Mouse (Mus musculus): ENCODE data around the gene Mical3. TPM values are rescaled to one million over a fixed set of nuclear protein-coding genes. Genes with fewer than 3 reads are reported as not detected.

Mical3 gene
- total RNA-seq, 4 experiments from 2014 or later, result 55.7 to 68.0 (median 57.4) TPM

DNA sequence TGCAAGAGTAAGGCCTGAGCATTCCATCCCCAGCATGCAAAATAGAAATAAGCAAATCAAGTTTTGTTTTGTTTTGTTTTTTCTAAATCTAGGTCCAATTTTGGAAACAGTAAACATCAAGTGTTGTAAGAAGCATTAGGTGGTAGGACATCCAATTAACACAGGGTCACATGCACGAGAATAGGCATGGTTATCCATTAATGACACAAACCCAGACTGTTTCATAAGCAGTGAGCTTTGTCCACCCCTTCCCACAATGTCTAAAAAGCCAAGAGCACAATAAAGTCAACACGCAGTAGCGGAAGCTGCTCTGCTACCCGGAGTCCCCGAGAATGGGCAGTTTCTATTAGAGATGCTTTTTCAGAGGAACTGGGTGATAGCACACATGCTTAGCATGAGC, 225.7 kb downstream of the Mical3 start:
- DNase-seq (ENCODE audit: low spot score in 2 of 2), result no peak

DNA sequence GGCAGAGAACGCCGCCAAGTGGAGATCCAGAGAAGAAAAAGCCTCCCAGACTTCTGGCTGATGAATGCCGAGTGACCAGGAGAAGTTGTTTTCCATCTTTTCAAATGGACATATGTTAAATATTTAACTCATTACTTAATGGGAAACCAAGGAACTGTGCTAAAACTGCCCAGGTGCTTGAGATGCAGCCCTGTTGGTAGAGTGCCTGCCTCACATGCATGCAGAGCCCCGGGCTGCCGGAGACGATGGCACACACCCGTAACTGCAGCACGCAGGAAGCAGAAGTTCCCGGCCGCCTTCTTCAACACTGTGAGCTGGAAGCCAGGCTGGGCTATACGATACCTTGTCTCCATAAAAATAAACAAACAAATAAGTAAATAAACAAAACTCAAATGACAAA, 226.8 kb downstream of the Mical3 start:
- no peak for DNase-seq (ENCODE audit: low spot score in 2 of 2)

DNA sequence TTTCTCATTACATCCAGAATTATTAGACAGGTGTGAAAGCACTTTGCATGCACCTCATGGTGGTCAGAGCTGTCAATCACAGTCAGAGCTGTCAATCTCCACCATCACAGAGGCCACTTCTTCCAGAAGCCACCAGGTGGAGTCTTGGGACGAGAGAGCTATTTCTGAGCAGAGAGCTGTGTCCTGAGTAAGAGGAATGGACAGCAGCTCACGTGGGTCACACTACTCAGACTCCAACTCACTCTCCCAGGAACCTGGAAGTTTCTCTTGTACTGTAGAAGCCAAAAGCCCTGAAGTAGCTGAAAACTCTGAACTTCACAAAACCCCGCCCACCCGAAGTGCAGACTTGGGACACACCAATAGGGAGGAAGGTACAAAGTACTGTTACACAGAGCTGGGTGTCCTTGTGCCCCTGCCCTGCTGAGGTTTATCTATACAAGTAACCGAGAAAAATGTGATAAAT, 227.3 kb downstream of the Mical3 start:
- peak in 1 of 2 experiments; percentile 27 for DNase-seq (ENCODE audit: low spot score in 2 of 2)

DNA sequence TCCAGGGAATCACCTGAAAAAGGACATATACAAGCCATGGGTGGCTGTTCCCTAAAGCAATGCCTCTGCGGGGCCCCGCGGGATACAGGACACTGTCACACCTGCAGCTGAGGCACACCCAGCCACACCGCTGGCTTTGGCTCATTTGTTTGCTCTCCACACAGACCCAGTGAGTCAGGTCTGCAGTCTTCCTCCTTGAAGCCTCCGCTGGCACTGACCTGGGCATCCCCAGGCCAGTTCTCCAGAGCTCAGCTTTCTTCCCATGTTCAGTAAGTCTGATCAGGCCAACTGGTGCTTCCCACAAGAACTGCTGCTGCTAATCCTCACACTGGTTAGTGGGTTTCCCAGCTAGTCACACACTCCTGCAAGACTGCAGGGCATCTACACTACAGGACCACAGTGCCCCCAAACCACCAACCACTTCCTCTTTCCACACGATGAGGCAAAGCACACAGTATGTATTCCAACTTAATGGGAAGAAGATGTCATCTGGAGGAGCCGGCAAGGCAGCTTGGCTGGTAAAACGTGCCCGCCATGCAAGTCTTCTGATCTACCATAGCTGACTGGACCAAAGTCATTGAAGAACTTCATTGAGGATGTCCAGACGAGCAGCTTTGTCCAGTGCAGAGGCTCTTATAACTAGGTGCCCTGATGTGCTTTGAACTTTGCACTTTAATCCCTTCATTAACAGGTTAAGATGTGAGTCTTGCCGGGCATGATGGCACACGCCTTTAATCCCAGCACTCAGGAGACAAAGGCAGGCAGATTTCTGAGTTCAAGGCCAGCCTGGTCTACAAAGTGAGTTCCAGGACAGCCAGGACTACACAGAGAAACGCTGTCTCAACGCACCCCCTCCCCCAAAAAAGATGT, 228.8 kb downstream of the Mical3 start:
- no peak for DNase-seq (ENCODE audit: low spot score in 2 of 2)

DNA sequence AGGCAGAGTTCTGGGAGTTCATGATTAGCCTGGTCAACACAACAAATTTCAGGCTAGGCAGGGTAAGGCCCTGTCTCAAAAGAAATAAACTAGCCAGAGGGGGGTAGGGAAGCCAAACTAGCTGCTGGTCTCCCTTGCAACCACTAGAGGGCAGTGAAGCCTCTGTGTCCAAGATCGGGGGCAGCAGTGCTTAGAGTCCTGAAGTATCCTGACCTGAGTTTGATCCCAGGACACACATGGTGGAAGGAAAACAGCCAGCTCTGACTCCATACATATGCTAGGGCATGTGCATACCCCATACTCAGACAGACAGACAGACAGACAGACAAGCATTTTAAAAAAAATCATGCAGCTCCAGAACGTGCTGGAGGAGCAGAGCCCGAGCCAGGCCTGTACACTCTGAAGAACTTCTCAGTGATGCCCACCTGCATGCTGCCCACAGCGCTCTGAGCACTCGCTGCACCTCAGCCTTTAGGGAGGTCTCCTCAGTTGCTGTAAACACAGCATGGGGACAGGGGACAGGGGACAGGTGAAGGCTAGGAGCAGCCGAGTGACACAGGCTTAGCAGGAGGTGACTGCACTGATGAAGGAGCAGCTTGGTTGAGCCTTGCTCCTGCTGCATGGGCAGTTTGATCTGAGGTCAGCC, 232.5 kb downstream of the Mical3 start:
- no peak for DNase-seq (ENCODE audit: low spot score in 2 of 2)

DNA sequence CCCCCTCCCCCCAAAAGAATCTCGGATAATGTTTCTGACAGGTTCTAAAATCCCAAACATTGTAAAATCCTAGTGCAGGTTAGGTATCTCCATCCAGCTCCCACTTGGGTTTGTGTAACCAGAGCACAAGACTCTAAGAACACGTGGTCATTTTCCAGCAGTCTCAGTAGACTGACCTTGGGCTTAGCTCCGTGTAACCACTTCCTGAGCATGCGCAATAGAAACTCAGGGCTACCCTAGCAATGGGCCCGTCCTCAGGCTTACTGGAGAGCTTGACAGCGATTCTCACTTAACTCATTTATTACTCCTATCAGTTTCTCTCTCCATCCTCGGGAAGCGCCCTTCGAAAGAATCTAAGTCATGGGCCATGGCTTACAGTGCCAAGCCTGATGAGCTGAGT, 236.3 kb downstream of the Mical3 start:
- no peak for DNase-seq (ENCODE audit: low spot score in 2 of 2)

GRCm38 (mm10) chr6:120894089-120894488, 236.7 kb downstream of the Mical3 start:
- DNase-seq (ENCODE audit: low spot score in 2 of 2), result no peak

DNA sequence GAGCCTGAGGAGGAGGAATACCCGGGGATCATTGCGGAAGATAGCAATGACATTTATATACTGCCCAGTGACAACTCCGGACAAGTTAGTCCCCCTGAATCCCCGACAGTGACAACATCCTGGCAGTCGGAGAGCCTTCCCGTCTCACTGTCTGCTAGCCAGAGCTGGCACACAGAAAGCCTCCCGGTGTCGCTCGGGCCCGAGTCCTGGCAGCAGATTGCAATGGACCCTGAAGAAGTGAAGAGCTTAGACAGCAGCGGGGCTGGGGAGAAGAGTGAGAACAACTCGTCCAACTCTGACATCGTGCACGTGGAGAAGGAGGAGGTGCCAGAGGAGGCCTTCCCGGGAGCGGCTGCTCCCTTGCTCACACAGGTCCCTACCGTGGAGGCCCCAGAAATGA, 244.1 kb downstream of the Mical3 start:
- no peak for DNase-seq (ENCODE audit: low spot score in 2 of 2)

DNA sequence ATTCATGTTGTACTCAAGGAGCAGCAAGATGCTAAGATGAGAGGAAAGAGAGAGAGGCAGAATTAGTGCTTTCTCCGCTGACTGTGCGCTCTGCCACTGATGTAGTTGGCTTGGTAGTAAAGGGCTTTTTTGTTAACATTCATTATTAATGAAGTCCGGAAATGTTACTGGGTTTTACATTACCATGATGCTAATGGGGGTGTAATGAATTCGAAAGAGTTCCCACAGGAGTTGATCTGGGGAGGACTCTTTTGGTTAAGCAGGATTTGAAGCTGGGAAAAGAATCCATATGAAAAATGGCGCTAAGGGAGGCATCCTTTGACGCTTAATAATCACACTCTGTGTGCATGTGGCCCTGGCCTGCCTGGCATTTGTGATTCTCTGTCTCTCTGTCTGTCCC, 246.4 kb downstream of the Mical3 start:
- DNase-seq (ENCODE audit: low spot score in 2 of 2), result no peak

Other genes with a start within 250 kb of the Mical3 start
- gene Bid, start 214.1 kb downstream of the Mical3 start, total RNA-seq (2022), result under 1 TPM; 0.31 to 0.76 (median 0.66) TPM
- gene Pex26, start 52.7 kb upstream of the Mical3 start, total RNA-seq (2022), result 1 to 10 TPM; 2.7 to 3.9 (median 3.5) TPM
- gene Tuba8, start 79.7 kb upstream of the Mical3 start, total RNA-seq (2022), result 100 to 1,000 TPM; 231 to 245 (median 239) TPM
- 1 to 10 TPM; 1.0 to 1.5 (median 1.3) TPM for gene Usp18, start 114.9 kb upstream of the Mical3 start, total RNA-seq (2022)
- 1 to 10 TPM in 1 of 4 experiments, under 1 TPM in 2, not detected in 1; 0.59 to 1.1 (median 0.60) TPM for gene Slc6a13, start 169.2 kb upstream of the Mical3 start, total RNA-seq (2022)
- gene Slc6a12, start 212.1 kb upstream of the Mical3 start, total RNA-seq (2022), result under 1 TPM; 0.16 to 0.53 (median 0.26) TPM